Mouse (Mus musculus): ENCODE data around the gene Klf14. TPM values are rescaled to one million over a fixed set of nuclear protein-coding genes. Genes with fewer than 3 reads are reported as not detected.

The Klf14 gene
- 0.07 TPM in 2 replicates for polyA plus RNA-seq (2014; fragmentation: Nextera tagmentation; extraction: Ambion mirVana)

DNA sequence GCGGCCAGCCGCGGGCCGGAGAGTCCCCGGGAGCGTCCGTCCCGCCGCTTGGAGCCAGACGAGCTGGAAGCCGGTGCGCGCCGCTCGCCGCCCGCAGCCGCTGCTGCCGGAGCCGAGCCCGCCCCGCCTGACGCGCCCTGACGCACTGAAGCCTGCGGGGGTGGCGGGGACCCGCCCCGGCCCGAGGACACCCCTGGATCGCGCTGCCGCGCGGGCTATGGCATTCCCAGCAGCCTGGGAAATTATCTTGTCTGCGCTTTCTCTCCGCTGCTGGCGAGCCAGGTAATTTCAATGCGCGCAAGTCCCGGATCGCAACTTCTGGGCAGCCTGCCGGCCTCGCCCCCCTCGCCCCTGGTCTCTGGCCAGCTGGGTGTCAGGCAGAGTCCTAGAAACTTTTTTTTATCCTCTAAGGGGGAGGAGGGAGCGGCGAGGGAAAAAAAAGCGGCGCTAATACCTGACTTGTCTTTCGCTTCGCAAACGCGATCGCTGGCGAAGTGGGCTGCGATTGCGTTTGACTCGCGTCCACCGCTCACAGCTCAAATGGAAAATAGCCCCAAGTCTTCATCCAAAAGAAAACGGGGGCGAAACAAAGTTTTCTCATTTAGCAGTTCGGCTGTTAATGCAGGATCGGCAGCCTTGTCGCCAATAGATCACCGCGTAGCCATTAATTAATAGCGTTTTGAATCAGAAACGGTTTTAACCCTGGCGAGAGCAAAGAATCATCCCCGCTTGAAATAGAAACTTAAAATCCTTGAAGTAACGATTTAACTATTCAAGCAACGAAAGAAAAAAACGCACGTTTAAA is at the start of gene Klf14:
TSS of gene Klf14 (minus strand) at position 343 of the 805 bp plus-strand sequence.
- Histone ChIP-seq H3K27ac (replicated peaks; ENCODE audit: low read depth, low read length) (no peak within 1 kb of the TSS), H3K9ac (replicated peaks; ENCODE audit: low read length) (no peak within 1 kb of the TSS), H3K4me3 (replicated peaks; ENCODE audit: low read depth, low read length) (peak within 1 kb of the TSS; percentile 38), H3K27me3 (ENCODE audit: control insufficient read depth, insufficient read depth, low read length) (peaks cover 68% of the 10 kb centered on the region), H3K4me1 (ENCODE audit: control insufficient read depth, insufficient read depth, low read length) (no peaks in the 10 kb centered on the region), H3K4me2 (ENCODE audit: low read length) (peak within 1 kb of the TSS; percentile 54), H3K9me3 (ENCODE audit: control insufficient read depth, low read length) (peaks cover 35% of the 10 kb centered on the region), H3K36me3 (ENCODE audit: control insufficient read depth, insufficient read depth, low read length) (no peaks in the 10 kb centered on the region)
- peak; percentile 58 for DNase-seq
- WGBS: under 1% methylated on average over 75 of the region's 75 CpGs
- no peak for ATAC-seq (ENCODE audit: low FRiP score, low TSS enrichment)

DNA sequence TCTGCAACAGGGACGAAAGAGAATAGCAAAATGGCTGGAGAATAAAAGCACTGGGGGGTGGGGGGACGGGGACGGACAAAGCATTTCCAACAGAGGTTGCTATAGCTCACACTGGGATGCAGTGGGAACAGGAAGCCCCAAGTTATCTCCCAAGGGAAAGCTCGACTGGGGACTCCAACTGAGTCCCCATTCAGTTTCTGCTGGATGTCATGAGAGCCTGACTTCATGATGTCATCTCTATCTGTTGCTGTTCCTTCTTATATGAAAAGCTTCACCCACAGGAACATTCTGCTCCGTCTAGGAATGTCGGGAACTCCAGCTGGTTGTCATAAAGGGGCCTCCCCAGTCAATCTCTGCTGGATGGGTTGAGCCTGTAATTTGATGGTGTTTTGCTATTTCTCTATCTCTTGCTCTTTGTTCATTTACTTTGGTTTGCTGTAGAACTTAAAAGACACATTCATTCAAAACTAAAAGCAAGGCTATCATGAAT is 47.3 kb upstream of the Klf14 start:
- no peak overlapping the region for H3K9ac ChIP-seq (replicated peaks; ENCODE audit: low read length)
- no peaks in the 10 kb centered on the region for H3K36me3 ChIP-seq (ENCODE audit: control insufficient read depth, insufficient read depth, low read length)
- no peak overlapping the region for H3K27ac ChIP-seq (replicated peaks; ENCODE audit: low read depth, low read length)
- 75% methylated on average over 6 of the region's 6 CpGs for WGBS
- no peaks in the 10 kb centered on the region for H3K27me3 ChIP-seq (ENCODE audit: control insufficient read depth, insufficient read depth, low read length)
- no peak for DNase-seq
- H3K4me1 ChIP-seq (ENCODE audit: control insufficient read depth, insufficient read depth, low read length): no peaks in the 10 kb centered on the region
- ATAC-seq (ENCODE audit: low FRiP score, low TSS enrichment): no peak
- H3K4me3 ChIP-seq (replicated peaks; ENCODE audit: low read depth, low read length): no peak overlapping the region
- H3K4me2 ChIP-seq (ENCODE audit: low read length): no peak overlapping the region
- H3K9me3 ChIP-seq (ENCODE audit: control insufficient read depth, low read length): no peaks in the 10 kb centered on the region

DNA sequence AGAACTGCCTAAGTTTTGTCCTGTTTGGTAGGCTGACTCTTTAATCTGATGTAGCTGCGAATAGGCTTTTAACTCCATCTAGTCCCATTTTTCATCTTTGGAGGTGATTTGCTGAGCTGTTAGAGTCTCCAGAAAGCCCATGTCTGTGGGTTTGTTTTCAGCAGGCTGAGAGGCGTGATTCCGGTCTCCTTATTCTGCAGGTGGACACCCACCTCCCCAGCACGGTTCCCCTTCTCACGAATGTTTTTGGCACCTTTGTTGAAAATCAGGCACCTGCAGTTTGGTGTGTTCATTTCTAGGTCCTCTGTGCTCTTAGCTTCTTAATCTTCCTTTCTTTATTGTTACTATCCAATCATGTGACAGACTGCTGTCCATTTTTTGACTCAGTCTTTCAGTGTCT is 27.5 kb upstream of the Klf14 start:
- Histone ChIP-seq H3K4me1 (ENCODE audit: control insufficient read depth, insufficient read depth, low read length) (no peaks in the 10 kb centered on the region), H3K9me3 (ENCODE audit: control insufficient read depth, low read length) (no peaks in the 10 kb centered on the region), H3K4me2 (ENCODE audit: low read length) (no peak overlapping the region), H3K27ac (replicated peaks; ENCODE audit: low read depth, low read length) (no peak overlapping the region), H3K36me3 (ENCODE audit: control insufficient read depth, insufficient read depth, low read length) (no peaks in the 10 kb centered on the region), H3K4me3 (replicated peaks; ENCODE audit: low read depth, low read length) (no peak overlapping the region), H3K9ac (replicated peaks; ENCODE audit: low read length) (no peak overlapping the region), H3K27me3 (ENCODE audit: control insufficient read depth, insufficient read depth, low read length) (no peaks in the 10 kb centered on the region)
- 89% methylated on average over 5 of the region's 5 CpGs for whole genome bisulfite sequencing
- DNase-seq (no peak), ATAC-seq (ENCODE audit: low FRiP score, low TSS enrichment) (no peak)

DNA sequence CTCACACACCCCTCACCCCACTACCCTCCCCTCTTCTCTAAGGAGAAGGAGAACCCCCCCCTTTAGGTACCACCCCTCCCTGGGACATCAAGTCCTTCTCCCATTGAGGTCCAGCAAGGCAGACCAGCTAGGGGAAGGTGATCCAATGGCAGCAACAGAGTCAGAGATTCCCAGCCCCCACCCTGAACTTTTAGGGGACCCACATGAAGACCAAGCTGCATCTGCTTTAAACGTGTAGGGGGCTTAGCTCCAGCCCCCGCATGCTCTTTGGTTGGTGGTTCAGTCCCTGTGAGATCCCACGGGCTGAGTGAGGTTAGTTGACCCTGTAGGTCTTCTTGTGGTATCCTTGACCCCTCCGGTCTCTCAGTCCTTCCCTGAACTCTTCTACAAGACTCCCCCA is 24.1 kb upstream of the Klf14 start:
- no peaks in the 10 kb centered on the region for H3K27me3 ChIP-seq (ENCODE audit: control insufficient read depth, insufficient read depth, low read length)
- no peak for ATAC-seq (ENCODE audit: low FRiP score, low TSS enrichment)
- no peaks in the 10 kb centered on the region for H3K36me3 ChIP-seq (ENCODE audit: control insufficient read depth, insufficient read depth, low read length)
- 66% methylated on average over 4 of the region's 4 CpGs for WGBS
- no peak overlapping the region for H3K9ac ChIP-seq (replicated peaks; ENCODE audit: low read length)
- DNase-seq: no peak
- no peaks in the 10 kb centered on the region for H3K9me3 ChIP-seq (ENCODE audit: control insufficient read depth, low read length)
- H3K4me3 ChIP-seq (replicated peaks; ENCODE audit: low read depth, low read length): no peak overlapping the region
- H3K27ac ChIP-seq (replicated peaks; ENCODE audit: low read depth, low read length): no peak overlapping the region
- H3K4me2 ChIP-seq (ENCODE audit: low read length): no peak overlapping the region
- no peaks in the 10 kb centered on the region for H3K4me1 ChIP-seq (ENCODE audit: control insufficient read depth, insufficient read depth, low read length)

DNA sequence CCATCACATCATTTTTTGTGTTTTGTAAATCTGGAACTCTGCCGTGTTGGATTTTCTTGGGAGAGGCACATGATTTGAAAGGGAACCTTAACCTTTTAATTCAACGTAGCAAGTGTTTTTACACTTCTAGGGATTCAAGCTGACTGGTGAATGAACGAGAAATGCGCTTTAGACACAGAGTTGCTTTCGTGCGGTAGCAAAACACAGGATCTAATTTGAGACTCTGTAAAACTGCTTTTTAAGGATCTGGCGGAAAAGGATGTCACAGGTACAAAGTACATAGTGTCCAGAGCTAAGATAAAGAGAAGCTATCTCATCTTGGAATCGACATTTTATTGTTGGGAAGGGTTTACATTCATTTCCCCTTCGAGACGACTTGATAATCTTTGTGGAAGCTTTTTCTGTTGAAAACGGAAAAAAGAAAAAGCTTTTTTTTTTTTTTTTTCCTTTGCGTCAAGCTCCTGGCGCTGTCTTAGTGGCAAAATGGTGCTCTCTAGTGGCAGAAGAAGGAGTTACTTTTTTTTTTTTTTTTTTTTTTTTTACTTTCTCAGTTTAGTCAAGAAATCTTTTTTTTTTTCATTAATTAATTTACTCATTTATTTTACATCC is 23.6 kb upstream of the Klf14 start:
- ATAC-seq (ENCODE audit: low FRiP score, low TSS enrichment): no peak
- H3K9ac ChIP-seq (replicated peaks; ENCODE audit: low read length): no peak overlapping the region; the same call in 1 of the 2 replicates
- no peaks in the 10 kb centered on the region for H3K4me1 ChIP-seq (ENCODE audit: control insufficient read depth, insufficient read depth, low read length)
- WGBS: 21% methylated on average over 13 of the region's 13 CpGs
- no peaks in the 10 kb centered on the region for H3K36me3 ChIP-seq (ENCODE audit: control insufficient read depth, insufficient read depth, low read length)
- H3K27me3 ChIP-seq (ENCODE audit: control insufficient read depth, insufficient read depth, low read length): no peaks in the 10 kb centered on the region
- H3K27ac ChIP-seq (replicated peaks; ENCODE audit: low read depth, low read length): 0 out of 2 replicates have a peak overlapping the region, but pooled peaks have one; percentile 27
- peak overlapping the region; percentile 23 for H3K4me3 ChIP-seq (replicated peaks; ENCODE audit: low read depth, low read length)
- peak; percentile 73 for DNase-seq
- peak overlapping the region; percentile 54 for H3K4me2 ChIP-seq (ENCODE audit: low read length)
- H3K9me3 ChIP-seq (ENCODE audit: control insufficient read depth, low read length): no peaks in the 10 kb centered on the region

DNA sequence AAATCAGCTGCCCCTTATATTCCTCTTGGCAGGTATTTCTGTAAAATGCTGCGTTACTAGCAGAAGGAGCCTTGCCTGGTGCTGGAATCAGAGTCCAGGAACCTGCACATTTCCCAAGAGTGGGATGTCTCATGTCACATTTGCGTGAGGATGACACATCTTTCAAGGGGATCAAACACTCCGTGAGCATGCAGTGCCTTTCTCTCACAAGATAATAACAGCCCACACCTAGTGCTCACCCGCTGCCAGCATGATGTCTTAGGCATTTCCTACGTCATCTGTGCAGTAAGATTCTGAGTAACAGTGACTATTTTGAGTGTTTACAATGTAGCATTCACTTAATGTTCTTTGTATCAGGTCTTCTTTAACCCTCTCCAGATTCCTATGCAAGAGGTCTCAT is 22.5 kb upstream of the Klf14 start:
- whole genome bisulfite sequencing: 74% methylated on average over 5 of the region's 5 CpGs
- no peak overlapping the region for H3K27ac ChIP-seq (replicated peaks; ENCODE audit: low read depth, low read length)
- no peak for ATAC-seq (ENCODE audit: low FRiP score, low TSS enrichment)

DNA sequence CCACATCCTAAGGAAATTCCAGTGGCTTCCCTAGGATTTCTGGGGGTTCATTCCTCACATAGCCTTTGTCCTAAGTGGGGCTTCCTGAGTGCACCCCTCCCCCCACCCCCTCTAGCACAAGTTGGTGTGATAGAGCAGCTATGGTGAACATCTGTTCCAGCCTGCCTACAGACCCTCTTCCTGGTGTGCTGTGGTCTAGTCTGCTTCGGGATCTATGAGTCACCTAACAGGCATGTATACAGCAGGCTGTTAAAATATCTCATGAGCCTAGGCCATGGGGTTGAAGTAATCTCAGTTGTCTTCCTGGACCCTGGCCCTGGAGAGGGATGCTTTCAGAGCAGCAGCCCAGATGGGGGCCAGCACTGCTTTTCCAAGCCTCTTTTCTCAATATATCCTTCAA is 19.7 kb upstream of the Klf14 start:
- WGBS: 86% methylated on average over 1 of the region's 1 CpGs
- DNase-seq: no peak
- no peaks in the 10 kb centered on the region for H3K27me3 ChIP-seq (ENCODE audit: control insufficient read depth, insufficient read depth, low read length)
- no peak for ATAC-seq (ENCODE audit: low FRiP score, low TSS enrichment)
- H3K9me3 ChIP-seq (ENCODE audit: control insufficient read depth, low read length): no peaks in the 10 kb centered on the region
- no peaks in the 10 kb centered on the region for H3K36me3 ChIP-seq (ENCODE audit: control insufficient read depth, insufficient read depth, low read length)
- H3K27ac ChIP-seq (replicated peaks; ENCODE audit: low read depth, low read length): no peak overlapping the region
- H3K4me1 ChIP-seq (ENCODE audit: control insufficient read depth, insufficient read depth, low read length): no peaks in the 10 kb centered on the region
- H3K4me2 ChIP-seq (ENCODE audit: low read length): no peak overlapping the region
- H3K4me3 ChIP-seq (replicated peaks; ENCODE audit: low read depth, low read length): no peak overlapping the region
- no peak overlapping the region for H3K9ac ChIP-seq (replicated peaks; ENCODE audit: low read length)

More for the DNA sequence above, 22.5 kb upstream of the Klf14 start:
- H3K4me1 ChIP-seq (ENCODE audit: control insufficient read depth, insufficient read depth, low read length): no peaks in the 10 kb centered on the region
- H3K27me3 ChIP-seq (ENCODE audit: control insufficient read depth, insufficient read depth, low read length): no peaks in the 10 kb centered on the region
- H3K9me3 ChIP-seq (ENCODE audit: control insufficient read depth, low read length): no peaks in the 10 kb centered on the region
- no peak overlapping the region for H3K4me2 ChIP-seq (ENCODE audit: low read length)
- H3K4me3 ChIP-seq (replicated peaks; ENCODE audit: low read depth, low read length): no peak overlapping the region
- no peaks in the 10 kb centered on the region for H3K36me3 ChIP-seq (ENCODE audit: control insufficient read depth, insufficient read depth, low read length)
- DNase-seq: no peak
- H3K9ac ChIP-seq (replicated peaks; ENCODE audit: low read length): no peak overlapping the region

DNA sequence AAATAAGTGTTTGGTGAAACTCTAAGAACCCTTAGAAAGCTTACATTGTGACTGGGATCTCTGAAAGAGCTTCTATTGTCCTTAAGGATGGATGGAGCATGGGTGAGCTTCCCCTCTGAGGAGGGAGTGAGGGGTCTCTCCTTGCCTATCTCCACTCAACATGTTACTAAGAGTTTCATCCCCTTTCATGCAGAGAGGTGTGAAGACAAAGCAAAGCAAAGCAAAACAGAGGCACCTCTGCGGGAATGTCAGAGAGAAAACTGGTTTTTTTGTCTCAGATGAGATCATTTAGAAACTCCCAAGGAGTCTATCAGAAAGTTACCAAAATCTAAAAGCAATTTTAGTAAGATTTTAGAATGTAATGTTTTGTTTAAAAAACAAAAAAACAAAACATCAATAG is 13.2 kb upstream of the Klf14 start:
- Histone ChIP-seq H3K36me3 (ENCODE audit: control insufficient read depth, insufficient read depth, low read length) (no peaks in the 10 kb centered on the region), H3K4me2 (ENCODE audit: low read length) (no peak overlapping the region), H3K4me1 (ENCODE audit: control insufficient read depth, insufficient read depth, low read length) (no peaks in the 10 kb centered on the region), H3K9me3 (ENCODE audit: control insufficient read depth, low read length) (no peaks in the 10 kb centered on the region), H3K27ac (replicated peaks; ENCODE audit: low read depth, low read length) (no peak overlapping the region), H3K9ac (replicated peaks; ENCODE audit: low read length) (no peak overlapping the region), H3K4me3 (replicated peaks; ENCODE audit: low read depth, low read length) (no peak overlapping the region), H3K27me3 (ENCODE audit: control insufficient read depth, insufficient read depth, low read length) (no peaks in the 10 kb centered on the region)
- ATAC-seq (ENCODE audit: low FRiP score, low TSS enrichment): no peak
- WGBS: 74% methylated on average over 1 of the region's 1 CpGs
- DNase-seq: no peak

All from midbrain, embryonic 14.5 days (tissue).